Mouse (Mus musculus): Measurements from ENCODE around the gene Nav2.

DNA sequence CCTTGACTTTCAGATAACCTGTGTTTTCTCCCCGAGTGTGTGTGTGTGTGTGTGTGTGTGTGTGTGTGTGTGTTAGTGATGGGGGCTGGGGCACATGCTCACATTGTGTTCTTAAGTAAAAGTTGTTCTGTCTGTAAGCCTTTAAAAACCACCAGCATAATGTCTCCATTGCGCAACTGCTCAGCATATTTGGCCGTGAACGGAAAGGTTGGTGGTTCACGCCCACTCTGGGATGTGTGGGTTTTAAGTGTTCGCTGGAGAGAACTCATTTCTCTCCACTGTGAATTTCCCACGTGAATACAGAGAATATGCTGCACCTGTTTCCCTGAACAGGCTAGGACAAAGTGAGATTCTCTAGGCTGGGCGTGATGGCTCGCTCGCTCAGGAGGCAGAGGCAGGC, 542.7 kb downstream of the Nav2 start:
- TF ChIP-seq CTCF (IDR thresholded peaks at IDR 0.05; ENCODE audit: low read depth, low read length) (no peak), POLR2A (IDR thresholded peaks at IDR 0.05; ENCODE audit: insufficient read depth, low read length) (no peak), EP300 (IDR thresholded peaks at IDR 0.05; ENCODE audit: insufficient read depth, low read depth, low read length) (no peak)

Data from ES-Bruce4 (cell line).